Mouse (Mus musculus): ENCODE data around the gene Tomm40.
"Not testable (repeated sequence)": the region's sequence is repeated elsewhere in the genome, so short reads cannot be mapped to it uniquely, and the experiment has no call there.

The Tomm40 gene

DNA sequence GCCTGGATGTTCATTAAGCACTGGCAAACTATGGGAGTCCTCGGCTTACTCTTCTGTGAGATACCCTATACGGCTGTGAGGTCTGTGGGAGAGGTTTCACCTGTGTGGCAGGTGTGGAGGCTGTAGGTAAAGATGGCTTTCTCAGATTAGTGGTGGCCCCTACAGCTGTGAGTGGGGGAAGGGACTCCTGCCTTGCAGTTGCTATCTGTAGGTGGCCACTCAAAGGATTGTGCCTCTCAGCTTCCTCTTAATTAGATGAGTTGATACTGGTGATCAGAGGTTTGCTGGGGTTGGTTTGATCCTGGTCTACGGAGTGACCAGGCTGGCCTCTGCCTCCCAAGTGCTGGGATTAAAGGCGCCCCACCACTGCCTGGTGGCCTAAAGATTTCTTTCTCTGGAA, 10.8 kb downstream of the Tomm40 start:
- no peak for DNase-seq (ENCODE audit: low spot score)

DNA sequence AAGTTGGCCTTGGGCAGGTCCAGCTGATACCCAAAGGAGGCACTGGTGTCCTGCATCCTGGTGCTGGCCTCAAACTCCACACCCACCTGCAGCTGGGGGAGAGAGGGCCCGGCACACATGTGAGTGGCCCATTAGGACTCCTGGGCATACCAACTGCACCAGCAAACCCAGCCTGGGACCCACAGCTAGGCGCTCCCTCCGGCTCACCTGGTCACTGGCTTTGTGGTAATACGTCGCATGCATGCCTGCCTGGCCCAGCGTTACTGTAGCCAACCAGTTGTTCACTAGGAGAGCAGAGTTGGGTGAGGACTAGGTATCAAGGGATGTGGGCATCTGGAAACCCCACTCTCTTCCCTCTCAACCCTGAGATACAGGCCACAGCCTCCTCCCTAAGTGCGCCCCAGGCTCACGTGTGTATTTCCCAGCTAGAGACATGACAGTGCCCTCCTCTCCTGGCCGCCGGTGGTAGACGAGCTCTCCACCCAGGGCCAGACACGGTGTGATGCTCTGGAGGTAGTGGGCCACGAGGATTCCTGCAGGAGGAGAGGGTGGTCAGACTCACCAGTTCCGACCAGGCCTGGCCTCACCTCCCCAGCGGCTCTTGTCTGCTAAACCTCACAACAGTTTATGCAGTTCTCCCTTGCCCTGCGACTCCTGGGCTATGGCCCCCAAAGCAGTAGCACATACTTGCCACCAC, 12.2 kb downstream of the Tomm40 start:
- DNase-seq (ENCODE audit: low spot score): no peak

DNA sequence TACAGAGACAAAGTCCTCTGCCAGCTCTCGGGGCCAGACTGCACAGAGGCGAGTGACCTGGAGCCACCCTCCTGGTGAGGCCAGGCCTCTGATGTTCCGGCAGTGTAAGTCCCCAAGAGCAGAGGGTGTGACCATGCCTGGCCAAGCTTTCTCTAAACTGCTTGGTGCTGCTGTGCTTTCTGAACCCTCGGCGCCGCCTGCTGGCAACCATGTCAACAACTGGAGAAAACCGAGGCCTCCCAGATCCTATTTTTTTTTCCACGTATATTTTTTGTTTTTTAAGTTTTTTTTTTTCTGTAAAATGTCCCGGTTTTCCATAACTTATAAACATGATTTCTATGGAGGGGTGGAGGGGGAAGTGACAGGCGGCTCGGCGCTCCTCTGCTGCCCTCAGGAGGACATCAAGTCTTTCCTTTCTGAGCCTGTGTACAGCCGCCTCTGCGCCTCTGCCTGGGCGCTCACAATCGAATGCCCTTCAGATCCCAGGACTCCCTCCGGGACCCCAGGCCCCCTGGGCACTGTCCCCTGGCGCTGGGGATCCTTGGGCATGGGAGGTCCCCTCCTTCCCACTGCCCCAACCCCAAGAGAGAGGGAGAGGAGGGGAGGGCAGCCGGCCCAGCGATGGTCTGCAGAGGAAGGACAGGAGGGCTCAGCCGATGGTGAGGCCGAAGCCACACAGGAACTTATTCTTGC, 14.0 kb downstream of the Tomm40 start:
- peak; percentile 67 for DNase-seq (ENCODE audit: low spot score)

DNA sequence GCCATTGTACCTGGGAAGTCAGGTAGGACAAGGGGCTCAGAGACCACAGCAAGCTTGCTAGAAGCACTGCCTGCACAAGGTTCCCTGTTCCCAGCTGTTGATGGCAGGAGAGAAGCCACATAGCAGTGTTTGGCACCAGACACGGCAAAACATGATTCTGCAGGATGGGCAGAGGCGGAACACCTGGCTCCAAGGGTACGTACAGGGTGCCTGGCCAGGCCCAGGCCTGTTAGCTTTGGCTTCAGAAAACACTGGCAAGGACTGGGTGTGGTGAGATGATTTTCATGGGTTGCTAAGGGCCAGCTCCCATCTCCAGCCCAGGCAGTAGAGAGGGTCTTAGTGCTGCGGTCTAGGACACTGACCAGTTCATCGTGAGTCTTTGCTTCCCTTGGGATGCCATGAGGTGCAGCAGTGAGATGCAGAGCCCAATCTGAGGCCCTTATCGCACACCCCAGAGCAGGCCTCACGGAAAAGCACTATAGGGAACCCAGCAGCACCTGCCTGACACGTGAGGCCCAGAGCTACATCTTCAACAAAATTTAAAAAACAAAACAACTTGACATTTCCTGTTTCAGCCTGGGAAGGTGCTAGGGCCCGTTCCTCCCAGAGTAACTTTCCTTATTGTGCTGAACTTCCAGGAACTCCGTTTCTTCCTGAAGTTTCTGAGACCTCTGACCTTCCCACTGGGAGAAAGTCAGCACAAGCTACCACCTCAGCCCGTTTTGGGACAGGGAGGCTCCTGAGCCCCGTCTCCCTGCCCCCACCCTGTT, 14.8 kb downstream of the Tomm40 start:
- no peak for DNase-seq (ENCODE audit: low spot score)

DNA sequence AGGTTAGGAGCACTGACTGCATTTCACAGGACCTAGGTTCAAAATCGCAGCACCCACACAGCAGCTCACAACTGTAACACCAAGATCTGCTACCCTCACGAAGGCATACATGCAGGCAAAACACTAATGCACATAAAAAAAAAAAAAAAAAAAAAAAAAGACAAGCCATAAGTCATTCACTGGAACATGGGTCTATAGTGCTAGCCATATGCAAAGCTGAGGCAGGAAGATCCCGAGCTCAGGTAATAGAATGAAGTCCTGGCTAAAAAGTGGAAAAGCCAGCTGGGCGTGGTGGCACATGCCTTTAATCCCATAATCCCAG, 15.4 kb downstream of the Tomm40 start:
- DNase-seq (ENCODE audit: low spot score): no peak

DNA sequence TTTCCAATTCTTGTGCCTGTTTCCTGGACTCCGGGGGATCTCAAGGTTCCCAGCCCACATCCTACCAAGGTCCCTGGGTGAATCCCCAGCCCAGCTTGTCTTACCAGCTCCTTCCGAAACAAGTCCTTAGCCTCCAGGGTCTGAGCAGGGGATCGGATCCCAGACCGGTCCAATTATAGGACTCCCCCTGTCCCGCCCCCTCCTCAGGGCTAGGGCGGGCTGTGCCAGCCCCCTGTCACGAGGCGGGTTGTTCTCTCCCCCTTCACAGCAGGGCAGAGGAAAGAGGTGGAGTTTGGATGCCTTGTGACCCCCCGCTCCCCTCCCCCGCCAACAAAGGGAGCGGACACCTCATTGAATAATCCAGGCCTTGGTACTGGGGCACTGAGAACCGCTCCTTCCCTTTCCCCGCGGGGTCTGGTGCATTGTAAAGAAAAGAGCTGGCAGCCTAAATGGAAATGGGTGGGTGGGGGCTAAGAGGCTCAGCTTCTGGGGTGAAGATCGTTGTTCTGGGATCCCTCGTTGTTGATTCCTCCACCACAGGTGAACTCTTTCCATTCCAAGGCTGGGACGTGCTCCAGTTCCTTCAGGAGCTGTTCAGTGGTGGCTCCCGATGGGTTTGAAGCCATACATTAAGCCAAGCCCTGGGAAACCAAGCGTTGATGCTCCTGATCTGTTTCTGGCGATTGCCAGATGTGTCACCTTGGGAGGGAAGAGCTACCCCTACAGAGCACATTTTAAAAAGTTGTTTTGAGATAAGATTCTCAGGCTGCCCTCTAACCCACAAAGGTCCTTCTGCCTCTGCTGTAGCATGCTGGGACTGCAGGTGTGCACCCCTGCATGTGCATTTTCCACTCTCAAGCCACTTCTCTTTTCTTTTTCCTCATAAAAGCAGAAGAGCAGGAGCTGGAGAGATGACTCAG, 16.1 kb downstream of the Tomm40 start, which contains the start of gene Apoe:
TSS of gene Apoe (minus strand) at position 282 of the 920 bp plus-strand sequence.
- no peak for DNase-seq (ENCODE audit: low spot score)

DNA sequence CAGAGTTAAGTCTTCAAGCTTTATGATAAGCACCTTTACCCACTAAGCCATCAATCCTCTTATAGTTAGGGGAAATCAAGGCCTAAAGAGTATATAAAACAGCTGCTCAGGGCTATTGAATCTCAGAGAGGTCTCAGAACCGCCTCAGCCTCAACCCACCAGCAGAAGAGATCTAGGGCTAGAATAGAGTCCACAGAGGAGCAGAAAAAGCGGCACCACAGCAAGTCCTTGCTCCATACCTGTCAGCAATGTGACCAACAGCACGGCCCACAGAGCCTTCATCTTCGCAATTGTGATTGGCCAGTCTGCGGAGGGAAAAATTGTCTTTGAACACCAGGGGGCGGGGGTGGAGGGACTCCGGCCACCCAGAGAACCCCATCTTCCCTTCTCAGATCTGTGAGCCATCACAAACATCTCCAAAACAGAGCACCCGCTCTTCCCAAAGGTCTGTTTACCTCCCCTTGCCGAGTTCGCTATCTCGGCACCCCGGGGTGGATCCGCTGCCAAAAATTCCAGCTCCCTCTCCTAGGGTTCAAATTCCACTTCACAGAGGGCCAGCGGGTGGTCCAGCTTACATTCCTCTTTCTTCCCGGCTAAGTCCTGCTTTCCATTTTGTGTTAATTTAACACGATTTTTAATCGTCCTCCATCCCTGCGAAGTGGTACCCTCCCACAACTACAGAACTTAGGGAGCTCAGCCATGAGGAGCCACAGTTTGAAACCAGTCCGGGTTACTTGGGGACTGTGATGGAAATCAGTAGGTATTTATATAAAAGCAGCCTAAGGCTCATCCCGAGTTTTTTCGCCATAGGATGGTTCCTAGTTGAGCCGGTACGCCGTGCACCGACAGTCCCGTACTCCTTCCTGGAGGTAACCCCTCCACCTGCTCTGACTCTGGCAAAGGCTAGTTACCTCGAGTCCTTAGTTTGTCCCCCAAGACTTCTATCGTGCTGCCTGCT, 17.0 kb downstream of the Tomm40 start:
- no peak for DNase-seq (ENCODE audit: low spot score)

DNA sequence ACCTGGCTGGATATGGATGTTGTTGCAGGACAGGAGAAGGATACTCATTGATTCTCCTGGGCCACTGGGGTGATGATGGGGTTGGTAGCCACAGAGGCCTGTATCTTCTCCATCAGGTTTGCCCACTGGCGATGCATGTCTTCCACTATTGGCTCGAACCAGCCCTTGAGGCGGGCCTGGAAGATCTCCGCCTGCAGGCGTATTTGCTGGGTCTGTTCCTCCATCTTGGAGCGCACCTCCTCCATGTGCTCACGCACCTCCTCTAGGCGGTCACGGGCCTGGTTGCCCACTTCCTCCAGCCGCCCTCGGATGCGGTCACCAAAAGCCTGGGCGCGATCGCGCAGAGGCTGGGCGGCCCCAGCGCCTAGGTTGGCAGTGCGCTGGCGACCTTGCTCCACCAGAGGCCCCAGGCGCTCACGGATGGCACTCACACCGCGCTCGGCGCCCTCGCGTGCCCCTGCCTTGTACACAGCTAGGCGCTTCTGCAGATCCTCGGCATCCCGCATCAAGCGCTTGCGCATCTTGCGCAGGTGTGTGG, 18.8 kb downstream of the Tomm40 start:
- DNase-seq (ENCODE audit: low spot score): no peak

DNA sequence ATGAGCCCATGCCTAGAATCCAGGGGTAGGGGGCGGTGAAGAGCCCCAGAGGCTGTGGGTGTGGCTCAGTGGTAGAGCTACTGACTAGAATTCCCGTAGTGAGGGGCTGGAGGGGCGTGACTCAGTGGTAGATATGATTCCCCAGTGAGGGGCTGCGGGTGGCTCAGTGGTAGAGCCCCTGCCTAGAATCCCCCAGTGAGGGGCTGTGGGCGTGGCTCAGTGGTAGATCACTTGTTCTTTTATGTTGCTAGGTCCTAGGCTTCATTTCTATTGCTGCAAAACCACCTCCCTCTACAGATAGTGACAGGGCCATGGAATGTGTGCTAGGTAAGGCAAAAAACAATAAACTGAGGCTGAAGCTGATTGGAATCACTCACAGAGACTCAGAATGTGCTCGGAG, 19.4 kb downstream of the Tomm40 start:
- DNase-seq (ENCODE audit: low spot score): no peak

DNA sequence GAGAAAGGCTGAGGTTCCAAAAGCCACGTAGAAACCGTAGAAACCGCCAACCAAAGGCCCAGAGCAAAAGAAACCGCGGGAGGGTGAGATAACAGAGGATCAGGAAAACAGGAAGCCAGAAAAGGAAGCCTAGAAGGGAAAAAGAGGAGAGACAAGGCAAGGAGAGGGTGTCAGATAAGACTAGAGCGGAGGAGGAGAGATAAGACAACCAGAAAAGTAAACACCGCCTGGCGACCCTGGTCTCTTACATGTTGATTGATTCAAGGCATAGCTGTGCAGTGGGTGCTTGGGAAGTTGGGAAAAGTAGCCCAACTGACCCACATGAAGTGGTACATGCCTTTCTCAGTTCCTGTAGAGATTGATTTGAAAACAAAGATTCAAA, 20.0 kb downstream of the Tomm40 start:
- no peak for DNase-seq (ENCODE audit: low spot score)

DNA sequence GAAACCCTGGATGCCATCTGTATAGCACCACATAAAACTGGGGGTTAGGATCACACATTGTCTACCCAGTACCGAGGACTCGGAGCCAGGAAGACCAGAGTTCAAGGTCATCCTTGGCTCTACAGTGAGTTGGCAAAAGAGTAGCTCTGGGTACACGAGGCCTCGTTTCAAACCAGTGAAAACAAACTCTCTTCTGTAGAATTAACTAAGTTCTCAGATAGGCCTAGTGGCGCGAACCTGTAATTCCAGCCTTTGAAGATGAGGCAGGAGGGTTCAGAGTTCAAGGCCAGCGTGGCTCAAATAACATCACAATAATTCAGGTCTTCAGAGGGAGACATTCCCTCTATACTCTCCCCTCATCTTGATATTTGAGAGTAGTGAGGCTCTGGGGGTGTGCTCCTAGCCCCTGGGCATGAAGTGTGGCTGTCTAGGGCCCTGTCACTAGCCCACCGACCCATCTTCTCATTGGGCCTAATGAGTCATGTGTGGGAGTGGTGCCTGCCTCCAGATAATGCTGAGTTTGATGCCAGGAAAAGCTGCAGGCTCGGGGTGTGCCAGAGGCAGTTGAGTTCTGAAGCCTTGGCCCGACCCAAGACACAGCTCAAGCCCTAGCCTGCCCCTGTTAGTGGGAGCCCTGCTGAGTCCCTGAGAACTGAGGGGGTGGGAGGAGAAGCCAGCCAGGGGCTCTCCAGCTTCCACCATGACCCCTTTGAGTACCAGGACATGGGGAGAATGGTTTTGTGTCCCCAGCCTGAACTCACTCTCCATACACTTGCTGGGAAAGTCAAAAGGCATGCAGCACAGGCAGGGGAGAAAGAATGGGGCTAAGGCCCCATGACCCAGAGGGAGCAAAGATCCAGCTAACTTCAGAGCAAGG, 20.7 kb downstream of the Tomm40 start:
- no peak for DNase-seq (ENCODE audit: low spot score)

DNA sequence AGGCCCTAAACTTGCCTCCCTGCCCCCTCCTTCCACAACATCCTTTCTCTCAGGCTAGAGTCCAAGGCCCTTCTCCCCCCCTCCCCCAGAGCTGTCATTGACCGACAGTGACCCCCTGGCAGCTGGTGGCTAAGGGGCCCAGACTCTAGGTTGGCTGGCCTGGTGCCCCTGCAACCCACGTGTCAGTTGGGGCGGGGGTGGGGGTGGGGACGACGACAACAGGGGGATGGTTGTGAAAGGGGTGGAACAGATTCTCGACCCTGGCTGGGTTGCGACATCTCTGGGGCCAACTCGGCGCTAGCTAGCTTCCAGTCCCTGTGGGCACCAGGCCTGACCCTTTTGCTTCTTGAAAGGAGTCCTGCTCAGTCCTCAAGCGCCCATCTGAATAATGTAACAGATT, 21.8 kb downstream of the Tomm40 start:
- DNase-seq (ENCODE audit: low spot score): no peak

DNA sequence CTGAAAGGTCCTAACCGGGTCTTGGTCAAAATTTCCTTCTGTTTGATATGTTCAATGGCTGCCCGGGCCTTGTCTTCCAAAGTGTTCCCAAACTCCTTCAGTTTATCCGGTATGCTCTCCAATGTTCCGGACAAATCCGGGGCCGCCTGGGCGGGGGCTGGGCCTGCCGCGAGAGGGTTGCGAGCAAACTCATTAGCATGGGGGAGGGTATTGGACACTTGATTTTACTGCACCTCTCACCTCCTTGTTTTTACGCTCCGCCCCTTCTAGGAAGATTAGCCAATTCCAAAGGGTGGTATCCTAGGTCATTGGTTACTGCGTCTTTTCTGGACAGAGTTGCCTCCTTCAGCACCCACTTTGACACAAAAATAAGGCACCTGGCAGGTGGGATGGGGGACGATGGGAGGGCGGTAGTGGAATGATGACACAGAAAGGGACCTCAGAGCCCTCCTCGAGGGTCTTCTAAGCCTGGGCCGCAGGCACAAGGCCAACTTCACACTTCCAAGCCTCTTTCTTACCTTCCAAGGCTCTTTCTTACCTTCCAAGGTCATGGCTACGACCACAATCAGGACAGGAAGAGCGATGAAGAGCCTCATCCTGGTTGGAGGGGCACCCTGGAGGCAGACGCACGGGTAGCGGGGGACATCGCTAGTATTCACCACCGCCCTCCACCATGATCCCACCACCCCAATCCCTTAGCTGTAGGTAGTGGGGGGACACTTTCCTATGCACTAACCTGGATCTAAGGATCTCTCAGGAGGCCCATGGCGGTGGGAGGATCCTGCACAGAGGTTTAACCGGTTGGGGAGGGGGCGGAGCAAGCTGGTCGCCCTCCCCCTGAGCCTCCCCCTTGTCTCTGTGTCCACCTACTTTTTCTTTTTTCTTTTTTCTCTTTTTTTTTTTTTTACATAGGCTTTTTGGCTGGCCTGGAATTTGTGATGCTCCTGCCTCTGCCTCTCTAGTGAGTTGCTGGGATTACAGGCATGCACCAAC, 23.1 kb downstream of the Tomm40 start, which contains the start of gene Apoc1:
TSS of gene Apoc1 (minus strand) at position 788 of the 993 bp plus-strand sequence.
- no peak for DNase-seq (ENCODE audit: low spot score)

DNA sequence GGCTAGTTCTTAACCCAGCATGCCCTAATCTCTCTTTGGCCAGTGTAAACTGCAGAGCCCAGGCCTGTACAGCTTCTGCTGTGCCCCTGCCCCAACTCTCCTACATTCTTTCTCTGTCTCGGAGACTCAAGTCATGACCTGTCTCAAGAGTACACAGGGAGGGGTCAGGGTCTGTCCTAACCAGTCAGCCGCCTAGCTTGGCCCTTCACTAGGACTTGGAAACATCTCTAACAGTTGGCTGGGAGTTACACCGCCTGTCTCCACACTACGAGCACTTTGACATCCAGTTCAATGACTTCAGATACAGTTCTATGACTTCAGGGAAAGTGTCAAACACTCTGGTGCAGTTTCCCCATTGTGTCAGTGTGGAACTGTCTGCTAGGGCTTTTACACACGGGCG, 23.8 kb downstream of the Tomm40 start:
- DNase-seq (ENCODE audit: low spot score): no peak

DNA sequence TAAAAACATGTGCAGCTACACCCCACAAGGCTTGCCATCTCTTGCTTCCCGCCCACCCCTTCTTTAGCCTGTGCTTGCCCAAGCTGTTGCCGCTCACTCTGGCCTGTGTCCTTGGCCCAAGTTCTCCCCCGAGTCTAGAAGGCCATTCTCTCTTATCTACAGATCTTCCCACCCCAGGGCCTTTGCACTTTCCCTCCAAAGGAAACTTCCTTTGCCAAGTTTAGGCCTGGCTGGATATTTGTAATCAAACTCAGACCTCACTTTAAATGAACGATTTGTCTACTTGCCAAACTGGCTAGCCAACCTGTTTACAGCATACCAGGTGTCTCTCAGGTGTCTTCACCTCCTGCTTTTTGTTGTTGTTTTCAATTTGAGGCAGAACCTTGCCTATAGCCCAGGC, 24.4 kb downstream of the Tomm40 start:
- no peak for DNase-seq (ENCODE audit: low spot score)

DNA sequence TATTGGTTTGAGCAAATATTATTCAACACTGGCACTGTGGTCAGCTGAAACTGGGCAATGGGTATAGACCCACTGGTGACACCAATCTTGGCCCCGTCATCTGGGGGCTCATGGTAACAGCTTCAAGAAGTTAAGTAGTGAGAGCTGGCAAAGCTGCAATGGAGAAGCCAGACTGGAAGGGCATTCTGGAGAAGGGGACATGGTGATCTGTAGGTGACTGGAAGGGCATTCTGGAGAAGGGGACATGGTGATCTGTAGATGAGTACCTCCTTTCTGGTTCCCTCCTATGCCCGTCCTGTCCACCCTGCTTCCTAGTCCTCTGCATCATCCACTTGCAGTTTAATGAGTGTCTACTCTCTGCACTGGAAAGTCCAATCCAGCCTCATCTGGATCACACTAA, 26.6 kb downstream of the Tomm40 start:
- DNase-seq (ENCODE audit: low spot score): no peak

DNA sequence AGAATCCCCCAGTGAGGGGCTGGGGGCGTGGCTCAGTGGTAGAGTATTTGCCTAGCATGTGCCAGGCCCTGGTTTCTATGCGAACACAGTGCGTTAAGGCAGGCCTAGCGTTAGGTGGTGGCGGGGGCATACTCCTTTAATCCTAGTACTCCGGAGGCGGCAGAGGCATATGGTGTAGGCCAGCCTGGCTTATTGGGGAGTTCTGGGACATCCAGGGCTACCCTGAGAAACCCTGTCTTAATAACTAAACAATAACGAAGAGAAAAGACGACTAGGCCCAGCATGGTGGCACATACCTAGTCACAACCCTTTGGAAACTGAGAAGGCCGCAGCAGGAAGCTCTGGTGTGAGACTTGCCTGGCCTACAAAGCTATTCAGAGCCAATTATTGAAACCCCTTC, 27.1 kb downstream of the Tomm40 start:
- no peak for DNase-seq (ENCODE audit: low spot score)

DNA sequence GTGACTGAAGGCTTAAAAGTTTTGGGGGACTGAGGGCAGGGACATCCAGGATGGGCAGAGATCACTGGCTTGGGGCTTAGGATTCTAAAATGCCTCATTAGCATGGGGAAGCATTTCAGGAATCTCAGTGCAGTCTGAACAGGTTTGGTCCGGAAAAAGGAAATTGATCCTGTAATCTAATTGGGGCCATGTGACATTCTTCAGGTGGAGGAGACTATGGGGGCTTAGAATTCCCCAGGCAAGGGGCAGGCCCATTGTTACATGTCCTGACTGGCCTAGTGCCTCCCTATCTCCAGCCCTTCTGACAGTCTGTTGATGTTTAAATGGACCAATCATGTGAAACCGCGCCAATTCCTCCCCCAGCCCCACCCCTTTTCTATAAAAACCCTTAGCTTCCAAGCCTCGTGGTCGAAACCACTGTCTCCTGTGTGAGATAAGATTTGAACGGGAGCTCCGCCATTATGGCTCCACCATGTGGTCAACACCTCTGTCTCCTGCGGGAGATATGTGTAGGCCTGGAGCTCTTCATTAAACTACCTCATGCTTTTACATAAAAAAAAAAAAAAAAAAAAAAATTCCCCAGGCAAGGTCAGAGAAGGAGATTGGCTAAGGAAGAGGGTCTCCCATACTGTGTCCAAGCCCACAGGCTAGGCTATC, 28.2 kb downstream of the Tomm40 start:
- DNase-seq (ENCODE audit: low spot score): not testable (repeated sequence)

All from urinary bladder, postnatal 25 days (tissue).